Mouse (Mus musculus) lung, embryonic 14.5 days (tissue): ENCODE measurements around the gene Nalcn. TPM values are rescaled to one million over a fixed set of nuclear protein-coding genes. Genes with fewer than 3 reads are reported as not detected.

Source experiments
- ATAC-seq: fragments of 200-750 bp; cut with Nextera tagmentation; 2 replicates; pipeline ENCODE4 v1.8.0; 2017; ENCODE audit warnings: mild to moderate bottlenecking, moderate TSS enrichment, moderate library complexity; ENCODE audit not compliant: insufficient read depth
- DNase-seq: peaks from one replicate; pipeline ENCODE4 v3.0.0-alpha.2; 2015
- H3K27ac ChIP-seq: fragments of 300-500 bp; sonication (generic); 2 replicates; pipeline ENCODE4 v1.5.1; 2014; ENCODE audit warnings: low read depth, mild to moderate bottlenecking, moderate library complexity
- H3K27me3 ChIP-seq: fragments of 300-500 bp; sonication (generic); 2 replicates; pipeline ENCODE4 v1.6.1; 2014; ENCODE audit warnings: low read length, control low read depth; ENCODE audit not compliant: insufficient read depth
- H3K36me3 ChIP-seq: fragments of 300-500 bp; sonication (generic); 2 replicates; pipeline ENCODE4 v1.6.1; 2014; ENCODE audit warnings: control low read depth; ENCODE audit not compliant: insufficient read depth
- H3K4me1 ChIP-seq: fragments of 300-500 bp; sonication (generic); 2 replicates; pipeline ENCODE4 v1.6.1; 2014; ENCODE audit warnings: antibody characterized with exemption, control low read depth; ENCODE audit not compliant: insufficient read depth
- H3K4me2 ChIP-seq: fragments of 300-500 bp; sonication (generic); 2 replicates; pipeline ENCODE4 v1.6.1; 2014; ENCODE audit warnings: mild to moderate bottlenecking
- H3K4me3 ChIP-seq: fragments of 300-500 bp; sonication (generic); 2 replicates; pipeline ENCODE4 v1.5.1; 2014; ENCODE audit warnings: low read depth, low read length
- H3K9ac ChIP-seq: fragments of 300-500 bp; sonication (generic); 2 replicates; pipeline ENCODE4 v1.6.1; 2014
- H3K9me3 ChIP-seq: fragments of 300-500 bp; sonication (generic); 2 replicates; pipeline ENCODE4 v1.6.1; 2016; ENCODE audit warnings: low read depth, low read length, control low read depth
- CTCF ChIP-seq: IDR thresholded peaks from 2 replicates; pipeline ENCODE4 v1.5.1; 2016; ENCODE audit warnings: antibody characterized with exemption, low read depth
- WGBS: fragments of 180-500 bp; shearing (Covaris S2); extraction: QIAGEN DNeasy Blood & Tissue Kit; methylation state at CpG from one replicate; pipeline ENCODE4 v1.1.7; 2014; 5-methylcytosine and 5-hydroxymethylcytosine counted together
- polyA plus RNA-seq: library from polyadenylated mRNA; unstranded; fragments of >200 nt; fragmentation: Nextera tagmentation; extraction: Ambion mirVana; gene quantifications from 2 replicates; pipeline ENCODE4 v1.2.1, GENCODE M21; 2014

Gene Nalcn
- polyA plus RNA-seq, 1 experiment from 2014 or later, result 0.38 TPM

DNA sequence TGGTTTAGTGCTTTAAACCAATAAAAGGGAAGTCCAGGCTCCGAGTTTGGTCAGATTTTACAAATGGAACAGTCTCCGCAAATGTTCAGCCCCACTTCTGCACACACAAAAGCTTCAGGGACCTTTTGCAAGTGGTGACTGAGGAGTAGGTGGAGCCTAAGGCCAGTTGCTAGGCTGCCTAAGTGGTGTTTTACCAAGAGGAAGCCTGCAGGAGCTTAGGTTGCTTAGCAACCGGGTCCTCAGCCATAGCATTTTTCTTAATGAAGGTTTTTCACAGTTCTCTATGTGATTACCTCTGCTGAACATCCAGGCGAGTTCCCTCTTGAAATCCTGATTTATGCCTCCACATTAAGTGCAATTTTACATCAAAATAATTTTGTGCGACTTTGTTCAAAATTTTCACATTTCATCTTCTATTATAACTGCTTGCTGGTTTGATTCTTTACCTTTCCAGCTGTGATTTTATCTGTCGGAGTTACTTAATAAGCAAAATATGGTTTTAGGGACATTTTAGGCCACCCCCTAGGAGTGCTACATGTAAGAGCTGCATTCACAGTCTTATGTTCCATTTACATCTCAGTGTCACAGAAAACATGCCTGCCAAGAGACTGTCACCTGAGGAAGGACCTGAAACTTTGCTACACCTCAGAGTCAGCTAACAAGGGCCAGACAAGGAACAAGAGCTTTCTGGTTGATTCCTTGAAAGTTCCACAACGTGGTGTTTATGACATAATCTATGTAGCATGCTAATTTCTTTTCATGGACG is 113.4 kb downstream of the Nalcn start:
- Histone ChIP-seq H3K4me3 (no peak overlapping the region), H3K4me2 (no peak overlapping the region), H3K27ac (no peak overlapping the region), H3K9me3 (no peaks in the 10 kb centered on the region), H3K4me1 (no peaks in the 10 kb centered on the region), H3K36me3 (no peaks in the 10 kb centered on the region), H3K27me3 (no peaks in the 10 kb centered on the region), H3K9ac (no peak overlapping the region)
- 33% methylated on average over 8 of the region's 8 CpGs for WGBS
- peak; percentile 91 for ATAC-seq
- DNase-seq, result peak; percentile 76
- no peak for TF ChIP-seq CTCF

DNA sequence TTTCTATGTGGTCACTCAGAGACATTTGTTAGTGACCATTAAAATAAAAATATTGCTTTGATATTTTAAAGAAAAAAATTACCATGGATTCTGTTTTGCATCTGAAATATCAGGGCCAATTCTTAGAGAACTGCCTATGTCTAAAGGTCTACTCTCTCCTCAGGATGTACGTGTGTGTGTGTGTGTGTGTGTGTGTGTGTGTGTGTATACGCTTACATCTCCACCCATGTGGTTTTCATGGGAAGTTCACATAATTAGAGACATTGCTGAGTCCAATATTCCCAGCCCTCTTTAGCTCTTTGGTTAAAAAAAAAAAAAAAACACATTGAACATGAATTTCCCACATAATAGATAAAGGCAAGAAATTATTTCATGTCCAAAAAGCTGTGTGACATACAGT is 114.0 kb downstream of the Nalcn start:
- H3K4me3 ChIP-seq, result no peak overlapping the region
- H3K27ac ChIP-seq, result no peak overlapping the region
- no peaks in the 10 kb centered on the region for H3K9me3 ChIP-seq
- no peak overlapping the region for H3K4me2 ChIP-seq
- H3K4me1 ChIP-seq, result no peaks in the 10 kb centered on the region
- H3K27me3 ChIP-seq, result no peaks in the 10 kb centered on the region
- H3K36me3 ChIP-seq, result no peaks in the 10 kb centered on the region
- DNase-seq (no peak), ATAC-seq (no peak)
- no peak overlapping the region for H3K9ac ChIP-seq
- 61% methylated on average over 2 of the region's 2 CpGs for WGBS
- TF ChIP-seq CTCF, result no peak

DNA sequence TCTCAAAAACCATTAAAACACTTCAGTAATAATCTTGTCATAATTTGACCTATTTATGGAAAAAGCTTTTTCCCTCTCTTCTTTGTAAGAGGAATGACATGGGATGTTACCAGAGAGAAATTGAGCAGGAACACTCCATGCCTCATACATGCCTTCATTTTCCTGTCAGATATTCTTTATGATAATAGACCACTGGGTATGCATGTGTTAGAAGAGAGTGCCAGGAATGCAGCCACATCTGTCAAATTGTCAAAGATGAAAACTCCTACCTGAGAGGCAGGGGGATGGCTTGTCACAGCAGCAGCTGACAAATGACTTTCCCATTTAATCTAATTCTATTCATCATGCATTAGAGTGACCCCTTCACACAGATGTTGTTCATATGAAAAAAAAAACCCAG is 131.4 kb downstream of the Nalcn start:
- H3K9me3 ChIP-seq, result no peaks in the 10 kb centered on the region
- no peak for TF ChIP-seq CTCF
- H3K27ac ChIP-seq, result no peak overlapping the region
- H3K4me1 ChIP-seq, result no peaks in the 10 kb centered on the region
- ATAC-seq (no peak), DNase-seq (no peak)
- no peak overlapping the region for H3K9ac ChIP-seq
- H3K4me3 ChIP-seq, result no peak overlapping the region
- H3K27me3 ChIP-seq, result no peaks in the 10 kb centered on the region
- no peak overlapping the region for H3K4me2 ChIP-seq
- no peaks in the 10 kb centered on the region for H3K36me3 ChIP-seq

DNA sequence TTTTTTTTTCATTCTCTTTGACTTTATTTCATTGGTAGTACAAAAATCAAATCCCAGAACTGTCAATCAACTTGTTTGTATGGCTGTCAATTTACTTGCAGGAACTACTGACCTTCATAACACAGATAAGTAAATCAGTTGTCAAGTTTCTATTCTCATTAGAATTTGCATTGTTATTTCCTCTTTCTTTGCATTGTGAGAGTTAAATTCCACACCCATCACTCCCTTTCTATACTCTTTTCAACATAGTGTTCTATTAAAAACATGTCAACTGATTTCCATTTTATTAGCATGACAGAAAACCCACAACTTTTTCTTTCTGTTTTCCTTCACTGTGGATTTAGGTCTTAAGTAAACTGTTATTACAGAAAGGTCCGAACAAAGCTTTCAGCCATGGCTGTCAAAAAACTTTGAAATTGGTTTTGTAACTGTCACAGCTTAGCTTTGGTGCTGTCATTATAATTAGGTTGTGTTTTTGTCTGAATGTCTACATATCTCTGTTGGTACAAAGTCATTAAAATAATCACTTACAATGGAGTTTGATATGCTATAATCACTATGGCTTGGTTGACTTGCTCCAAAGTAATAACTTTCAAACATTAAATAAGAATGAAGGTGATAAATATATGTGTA is 138.3 kb downstream of the Nalcn start:
- Histone ChIP-seq H3K27me3 (no peaks in the 10 kb centered on the region), H3K9ac (no peak overlapping the region), H3K4me3 (no peak overlapping the region), H3K4me2 (no peak overlapping the region), H3K36me3 (no peaks in the 10 kb centered on the region), H3K4me1 (no peaks in the 10 kb centered on the region), H3K9me3 (no peaks in the 10 kb centered on the region), H3K27ac (no peak overlapping the region)
- DNase-seq, result no peak
- no peak for TF ChIP-seq CTCF
- ATAC-seq, result no peak
- WGBS, result 36% methylated on average over 1 of the region's 1 CpGs

DNA sequence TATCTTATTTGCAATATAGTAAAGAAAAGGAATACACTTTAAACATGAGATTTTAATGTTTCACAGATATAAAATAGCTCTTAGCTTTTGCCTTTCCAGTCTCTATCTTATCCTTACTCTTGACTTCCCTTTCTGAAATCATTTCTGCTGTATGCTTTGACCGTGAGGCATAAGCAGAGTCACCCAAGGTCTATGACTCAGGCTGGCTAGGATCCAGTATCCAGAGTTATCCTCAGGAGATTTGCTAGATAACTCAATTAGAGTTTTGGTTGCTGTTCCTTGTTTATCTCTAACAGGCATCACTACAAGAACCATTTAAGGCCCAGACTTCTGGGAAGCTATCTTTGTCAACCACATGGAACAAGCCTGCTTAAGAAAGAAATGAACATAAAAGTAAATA is 164.9 kb downstream of the Nalcn start:
- H3K4me3 ChIP-seq, result no peak overlapping the region
- no peaks in the 10 kb centered on the region for H3K27me3 ChIP-seq
- H3K9ac ChIP-seq, result no peak overlapping the region
- TF ChIP-seq CTCF, result no peak
- H3K36me3 ChIP-seq, result no peaks in the 10 kb centered on the region
- no peak overlapping the region for H3K4me2 ChIP-seq
- 64% methylated on average over 1 of the region's 1 CpGs for WGBS
- H3K27ac ChIP-seq, result no peak overlapping the region
- ATAC-seq, result no peak
- H3K9me3 ChIP-seq, result no peaks in the 10 kb centered on the region
- H3K4me1 ChIP-seq, result no peaks in the 10 kb centered on the region
- DNase-seq, result no peak

DNA sequence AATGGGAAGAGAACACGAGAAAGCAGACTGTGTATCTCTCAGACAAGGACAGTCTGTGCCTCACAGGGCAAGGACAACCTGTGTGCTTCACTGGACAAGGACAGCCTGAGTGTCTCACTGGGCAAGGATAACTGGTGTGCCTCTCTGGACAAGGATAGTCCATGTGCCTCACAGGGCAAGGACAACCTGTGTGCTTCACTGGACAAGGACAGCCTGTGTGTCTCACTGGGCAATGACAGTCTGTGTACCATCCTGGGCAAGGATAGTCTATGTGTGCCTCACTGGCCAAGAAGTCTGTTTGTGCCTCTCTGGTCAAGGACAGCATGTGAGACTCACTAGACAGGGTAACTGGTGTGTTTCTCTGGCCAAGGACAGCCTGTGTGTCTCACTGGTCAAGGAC is 180.9 kb downstream of the Nalcn start:
- H3K4me3 ChIP-seq, result no peak overlapping the region
- no peaks in the 10 kb centered on the region for H3K9me3 ChIP-seq
- no peak overlapping the region for H3K27ac ChIP-seq
- no peaks in the 10 kb centered on the region for H3K27me3 ChIP-seq
- ATAC-seq (no peak), DNase-seq (no peak)
- H3K4me2 ChIP-seq, result no peak overlapping the region
- WGBS, result 57% methylated on average over 1 of the region's 1 CpGs
- no peak for TF ChIP-seq CTCF
- H3K36me3 ChIP-seq, result no peaks in the 10 kb centered on the region
- H3K4me1 ChIP-seq, result no peaks in the 10 kb centered on the region
- no peak overlapping the region for H3K9ac ChIP-seq

DNA sequence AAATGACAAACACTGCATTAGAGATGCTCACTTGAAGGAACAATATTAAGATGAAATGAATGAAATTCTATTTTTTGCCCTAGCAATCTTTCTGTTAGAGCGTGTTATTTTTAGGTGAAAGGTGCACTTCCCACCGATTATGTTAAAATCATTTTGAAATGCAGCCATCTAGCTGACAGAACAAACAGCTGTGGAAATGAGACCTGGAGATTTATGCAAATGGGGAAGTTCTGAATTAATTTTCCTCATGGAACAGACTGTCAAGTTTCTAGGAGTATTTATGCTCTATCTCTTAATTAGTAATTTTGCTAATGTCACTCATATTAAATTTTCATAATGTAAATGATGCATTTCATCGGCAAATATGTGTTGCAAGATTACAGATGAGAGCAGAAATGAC is 191.4 kb downstream of the Nalcn start:
- TF ChIP-seq CTCF, result no peak
- H3K27ac ChIP-seq, result no peak overlapping the region
- no peaks in the 10 kb centered on the region for H3K4me1 ChIP-seq
- no peak for ATAC-seq
- no peaks in the 10 kb centered on the region for H3K9me3 ChIP-seq
- H3K4me3 ChIP-seq, result no peak overlapping the region
- no peak overlapping the region for H3K9ac ChIP-seq
- no peak for DNase-seq
- no peak overlapping the region for H3K4me2 ChIP-seq
- no peaks in the 10 kb centered on the region for H3K27me3 ChIP-seq
- no peaks in the 10 kb centered on the region for H3K36me3 ChIP-seq
- WGBS, result 73% methylated on average over 3 of the region's 3 CpGs
